Mouse (Mus musculus) bone marrow, adult 2 months (tissue): ENCODE measurements around the gene Slc1a4.

Source experiments
- CTCF ChIP-seq: fragments of 200-500 bp; IDR thresholded peaks from 2 replicates; pipeline ENCODE4 v1.5.1; 2011; ENCODE audit warnings: low read length, control low read depth; ENCODE audit not compliant: control insufficient read depth, insufficient read depth
- POLR2A ChIP-seq: fragments of 200-500 bp; IDR thresholded peaks from 2 replicates; pipeline ENCODE4 v1.6.1; 2011; ENCODE audit warnings: low read depth, mild to moderate bottlenecking, control low read depth, low read length, borderline replicate concordance; ENCODE audit not compliant: control insufficient read depth

DNA sequence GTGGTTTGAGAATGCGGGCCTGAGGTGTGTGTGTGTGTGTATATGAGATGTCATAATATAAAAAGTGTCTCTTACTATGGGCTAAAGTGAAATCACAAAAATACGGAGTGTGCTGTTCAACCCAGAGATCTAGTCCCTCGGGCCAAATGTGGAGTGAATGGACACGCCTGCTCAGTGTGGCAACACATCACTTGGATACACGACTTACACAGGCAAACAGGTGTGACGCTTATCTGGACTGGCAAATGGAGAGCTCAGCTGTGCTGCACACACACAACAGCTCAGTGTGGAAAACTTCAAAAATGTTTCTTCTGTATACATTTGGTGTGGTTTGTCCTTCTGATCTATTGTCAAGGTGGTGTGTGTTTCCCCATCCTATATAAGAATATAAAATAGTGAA is 3.7 kb downstream of the Slc1a4 start:
- no peak for TF ChIP-seq CTCF
- no peak for TF ChIP-seq POLR2A
